Mouse (Mus musculus): Measurements from ENCODE around the gene Sell.

GRCm38 (mm10) chr1:164071111-164071510, 9.3 kb downstream of the Sell start:
- TF ChIP-seq POLR2A (IDR thresholded peaks at IDR 0.05; ENCODE audit: insufficient read depth, low read length): no peak
- no peak for TF ChIP-seq CTCF (IDR thresholded peaks at IDR 0.05; ENCODE audit: low read depth, low read length)

Measured in ES-Bruce4 (cell line).